Mouse (Mus musculus): Measurements from ENCODE around the gene Prm3. TPM values are rescaled to one million over a fixed set of nuclear protein-coding genes. Genes with fewer than 3 reads are reported as not detected.

Gene Prm3
- polyA plus RNA-seq, 1 experiment from 2014 or later: not detected

DNA sequence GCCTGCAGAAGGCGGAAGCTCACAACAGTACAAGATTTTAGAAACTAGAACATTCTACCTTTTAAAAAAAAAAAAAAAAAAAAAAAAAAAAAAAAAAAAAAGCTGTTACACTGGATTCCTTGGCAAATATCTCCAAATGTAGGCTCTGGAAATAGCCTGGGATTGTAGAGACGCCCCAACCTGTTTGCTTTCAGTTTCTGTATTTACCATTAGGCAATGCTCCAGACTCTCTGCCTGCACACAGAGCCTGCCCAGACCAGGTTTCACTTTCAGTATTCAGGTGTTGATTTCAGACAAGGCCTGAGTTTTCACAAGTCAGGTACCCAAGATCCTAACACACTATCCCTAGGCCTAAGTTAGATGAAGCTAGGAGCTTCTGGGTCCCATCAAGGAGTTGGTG, 49.6 kb downstream of the Prm3 start:
- 86% methylated on average over 2 of the region's 2 CpGs for WGBS
- Histone ChIP-seq H3K27ac (ENCODE audit: low read length) (no peak overlapping the region), H3K4me3 (replicated peaks; ENCODE audit: low read length) (no peak overlapping the region), H3K27me3 (replicated peaks; ENCODE audit: control insufficient read depth, insufficient read depth, low read length) (no peaks in the 10 kb centered on the region), H3K4me1 (replicated peaks; ENCODE audit: control insufficient read depth, insufficient read depth, low read length) (no peaks in the 10 kb centered on the region), H3K4me2 (ENCODE audit: low read length) (no peak overlapping the region), H3K9me3 (ENCODE audit: control insufficient read depth, low read length) (no peaks in the 10 kb centered on the region), H3K9ac (replicated peaks; ENCODE audit: low read depth, low read length) (no peak overlapping the region), H3K36me3 (ENCODE audit: control insufficient read depth, insufficient read depth) (no peaks in the 10 kb centered on the region)
- ATAC-seq: no peak

Other genes starting within 250 kb of the Prm3 start
- gene Dexi, start 247.9 kb downstream of the Prm3 start, polyA plus RNA-seq (2015; fragmentation: Nextera tagmentation; extraction: Ambion mirVana): 14.8 and 14.9 TPM in 2 replicates
- gene Clec16a, start 245.6 kb downstream of the Prm3 start, polyA plus RNA-seq (2015; fragmentation: Nextera tagmentation; extraction: Ambion mirVana): 69.0 and 72.8 TPM in 2 replicates
- gene Socs1, start 5.4 kb downstream of the Prm3 start, polyA plus RNA-seq (2015; fragmentation: Nextera tagmentation; extraction: Ambion mirVana): 1.7 and 2.2 TPM in 2 replicates
- gene Tnp2, start 2.3 kb downstream of the Prm3 start, polyA plus RNA-seq (2015; fragmentation: Nextera tagmentation; extraction: Ambion mirVana): not detected in 2 replicates
- gene Prm2, start 5.2 kb upstream of the Prm3 start, polyA plus RNA-seq (2015; fragmentation: Nextera tagmentation; extraction: Ambion mirVana): not detected in 2 replicates
- not detected in 2 replicates for gene Prm1, start 14.9 kb upstream of the Prm3 start, polyA plus RNA-seq (2015; fragmentation: Nextera tagmentation; extraction: Ambion mirVana)
- not detected in 2 replicates for gene Gm11172, start 22.0 kb upstream of the Prm3 start, polyA plus RNA-seq (2015; fragmentation: Nextera tagmentation; extraction: Ambion mirVana)
- 0.75 and 0.94 TPM in 2 replicates for gene Rmi2, start 44.1 kb upstream of the Prm3 start, polyA plus RNA-seq (2015; fragmentation: Nextera tagmentation; extraction: Ambion mirVana)

Measured in forebrain, embryonic 16.5 days (tissue).